Mouse (Mus musculus): ENCODE results near the gene Artn. TPM values are rescaled to one million over a fixed set of nuclear protein-coding genes. Genes with fewer than 3 reads are reported as not detected.
A peak's percentile ranks its signal among the peaks of the same experiment; 100 is the strongest.

Gene Artn
- polyA plus RNA-seq, 1 experiment from 2014 or later, result 6.9 TPM

DNA sequence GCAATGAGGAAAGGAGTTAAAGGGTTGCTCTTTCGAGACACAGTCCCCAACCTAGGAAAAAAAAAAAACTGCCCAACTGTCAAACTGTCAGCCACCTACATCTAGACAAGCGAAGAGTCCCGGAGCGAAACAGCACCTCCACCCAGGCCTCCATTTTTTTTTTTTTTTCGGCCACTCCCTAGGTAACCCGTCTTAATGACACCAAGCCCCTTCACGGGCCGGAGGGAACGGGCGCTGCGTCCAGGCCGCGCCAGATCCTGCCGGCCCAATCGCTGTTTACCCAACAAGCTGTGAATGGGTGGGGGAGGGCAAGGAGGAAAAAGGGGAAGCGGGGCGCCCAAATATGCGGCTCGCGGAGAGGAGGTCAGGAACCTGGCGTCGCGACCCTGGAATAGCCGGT lies 42.9 kb downstream of the Artn start:
- peak overlapping the region; percentile 96 for H3K4me3 ChIP-seq (replicated peaks)
- peak overlapping the region; percentile 66 for H3K27ac ChIP-seq
- no peaks in the 10 kb centered on the region for H3K27me3 ChIP-seq (replicated peaks)
- WGBS, result 2% methylated on average over 24 of the region's 24 CpGs
- H3K9ac ChIP-seq, result peak overlapping the region; percentile 76
- peaks cover 41% of the 10 kb centered on the region for H3K4me1 ChIP-seq
- H3K9me3 ChIP-seq, result no peaks in the 10 kb centered on the region
- peaks cover 29% of the 10 kb centered on the region; the same call in 1 of the 2 replicates for H3K36me3 ChIP-seq
- no peak for ATAC-seq (ENCODE audit: insufficient read depth, low FRiP score, low read depth)
- H3K4me2 ChIP-seq, result peak overlapping the region; percentile 93

DNA sequence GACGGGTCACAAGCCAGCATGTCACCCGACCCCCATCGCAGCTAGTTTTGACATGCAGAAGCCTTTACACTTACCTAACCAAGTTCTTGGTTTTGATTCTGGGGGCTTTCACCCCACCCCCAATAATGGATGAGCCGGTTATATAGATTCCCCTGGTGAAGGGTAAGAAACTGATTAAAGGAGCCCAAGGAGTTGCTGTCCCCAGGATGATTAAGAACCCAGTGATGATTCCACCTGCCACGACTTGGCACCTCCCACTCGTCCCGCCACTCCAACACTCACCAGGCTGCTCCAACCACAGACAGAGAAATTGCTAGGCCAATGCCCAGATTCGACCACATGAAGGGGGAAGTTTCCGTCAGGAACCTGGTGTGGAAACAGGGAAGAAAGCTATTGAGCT lies 43.6 kb downstream of the Artn start:
- ATAC-seq (ENCODE audit: insufficient read depth, low FRiP score, low read depth), result no peak
- H3K27ac ChIP-seq, result no peak overlapping the region
- H3K9ac ChIP-seq, result no peak overlapping the region
- peak overlapping the region; percentile 93 for H3K4me2 ChIP-seq
- H3K4me1 ChIP-seq, result peaks cover 38% of the 10 kb centered on the region
- 82% methylated on average over 9 of the region's 9 CpGs for WGBS
- H3K36me3 ChIP-seq, result peaks cover 29% of the 10 kb centered on the region; the same call in 1 of the 2 replicates
- H3K27me3 ChIP-seq (replicated peaks), result no peaks in the 10 kb centered on the region
- H3K4me3 ChIP-seq (replicated peaks), result peak overlapping the region; percentile 96
- no peaks in the 10 kb centered on the region for H3K9me3 ChIP-seq

DNA sequence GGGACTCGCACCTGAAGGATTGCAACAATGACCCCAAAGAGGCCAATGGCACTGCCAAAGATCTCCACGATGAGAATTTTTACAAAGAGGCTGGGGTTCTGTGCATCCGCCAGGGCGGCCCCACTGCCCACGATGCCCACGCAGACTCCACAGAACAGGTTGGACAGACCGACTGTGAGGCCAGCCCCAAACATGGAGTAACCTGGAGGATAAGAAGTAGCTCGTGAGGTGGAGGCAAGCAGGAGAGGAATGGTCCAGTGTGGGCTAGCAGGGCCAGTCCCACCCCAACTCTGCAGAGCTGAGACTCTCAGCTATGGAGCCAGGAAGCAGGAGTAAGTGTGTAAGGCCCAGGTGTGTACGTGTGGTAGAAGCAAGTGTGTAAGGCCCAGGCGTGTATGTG lies 44.5 kb downstream of the Artn start:
- H3K27me3 ChIP-seq (replicated peaks), result no peaks in the 10 kb centered on the region
- no peak overlapping the region for H3K27ac ChIP-seq
- ATAC-seq (ENCODE audit: insufficient read depth, low FRiP score, low read depth), result no peak
- H3K4me3 ChIP-seq (replicated peaks), result no peak overlapping the region
- no peaks in the 10 kb centered on the region for H3K9me3 ChIP-seq
- H3K4me1 ChIP-seq, result peaks cover 36% of the 10 kb centered on the region
- no peak overlapping the region for H3K9ac ChIP-seq
- peaks cover 23% of the 10 kb centered on the region; the same call in 1 of the 2 replicates for H3K36me3 ChIP-seq
- WGBS, result 94% methylated on average over 10 of the region's 10 CpGs
- no peak overlapping the region for H3K4me2 ChIP-seq

DNA sequence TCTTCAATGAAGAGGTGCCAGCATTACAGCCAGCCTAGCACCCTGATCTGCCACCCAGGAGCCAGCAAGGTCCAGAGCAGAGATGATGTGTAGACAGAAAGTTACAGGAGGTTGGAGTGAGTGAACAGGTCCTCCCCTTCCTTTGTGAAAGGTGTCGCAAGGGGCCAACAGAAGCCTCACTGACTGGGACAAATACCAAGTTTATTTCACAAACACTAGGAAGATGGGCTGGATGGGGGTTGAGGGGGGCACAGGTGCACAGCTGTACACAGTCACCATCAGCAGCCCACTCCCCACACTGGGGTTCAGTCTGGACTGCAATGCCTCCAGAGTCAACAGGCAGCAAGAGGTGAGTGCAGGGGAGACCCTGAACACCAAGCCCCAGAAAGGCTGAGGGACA lies 45.4 kb downstream of the Artn start:
- H3K27ac ChIP-seq, result no peak overlapping the region
- peaks cover 36% of the 10 kb centered on the region for H3K4me1 ChIP-seq
- H3K9me3 ChIP-seq, result no peaks in the 10 kb centered on the region
- H3K4me3 ChIP-seq (replicated peaks), result no peak overlapping the region
- no peak for ATAC-seq (ENCODE audit: insufficient read depth, low FRiP score, low read depth)
- no peak overlapping the region for H3K9ac ChIP-seq
- no peaks in the 10 kb centered on the region for H3K27me3 ChIP-seq (replicated peaks)
- WGBS, result 83% methylated on average over 1 of the region's 1 CpGs
- 0 out of 2 replicates have a peak, but pooled peaks cover 19% of the 10 kb centered on the region for H3K36me3 ChIP-seq
- H3K4me2 ChIP-seq, result peak overlapping the region; percentile 91

DNA sequence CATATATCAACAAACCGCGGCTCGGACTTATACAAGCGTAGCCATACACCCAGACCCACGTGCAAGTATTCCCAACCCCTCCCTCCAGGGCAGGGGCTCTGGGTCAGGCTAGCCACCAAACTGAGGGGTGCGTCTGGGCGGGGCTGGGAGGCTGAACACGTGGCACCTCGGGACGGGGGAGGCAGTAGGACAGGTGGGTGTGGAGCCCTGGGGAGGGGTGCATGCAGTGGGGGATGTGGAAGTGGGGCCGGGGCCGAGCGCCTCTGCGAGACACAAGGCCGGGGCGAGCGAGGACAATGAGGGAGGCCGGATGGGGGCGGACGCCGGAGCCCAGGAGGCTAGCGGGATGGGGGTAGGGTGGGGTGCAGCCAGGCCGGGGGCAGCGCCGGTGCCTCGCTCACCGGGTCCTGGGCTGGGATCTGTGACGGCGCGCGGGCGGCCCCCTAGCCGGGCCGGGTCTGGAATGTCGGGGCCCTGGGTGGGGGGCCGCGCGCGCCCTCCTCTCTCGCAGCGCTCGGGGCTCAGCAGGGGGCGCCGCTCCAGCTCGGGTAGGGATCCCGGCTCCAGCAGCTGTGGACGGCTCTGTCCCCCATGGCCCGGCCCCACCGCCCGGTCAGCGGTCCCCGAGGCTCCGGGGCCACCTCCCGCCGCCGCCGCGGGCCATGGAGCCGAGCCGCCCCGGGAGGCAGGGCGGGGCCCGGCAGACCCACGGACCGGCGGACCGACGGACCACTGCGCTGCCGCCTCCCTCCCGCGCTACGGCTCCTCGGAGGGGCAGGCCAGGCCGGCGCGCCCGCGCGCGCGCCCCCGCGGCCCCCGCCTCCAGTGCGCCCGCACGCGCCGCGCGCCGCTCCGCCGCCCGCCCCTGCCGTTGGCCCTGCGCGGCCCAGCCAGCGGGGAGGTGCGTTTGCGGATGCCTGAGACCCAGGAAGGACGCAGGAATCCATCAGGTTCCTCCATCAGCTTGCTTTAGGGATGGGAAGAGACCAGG lies 46.6 kb downstream of the Artn start, which contains the start of gene B4galt2:
TSS of gene B4galt2 (minus strand) at position 787 of the 991 bp plus-strand sequence.
- H3K36me3 ChIP-seq, result 0 out of 2 replicates have a peak, but pooled peaks cover 17% of the 10 kb centered on the region
- peaks cover 36% of the 10 kb centered on the region for H3K4me1 ChIP-seq
- H3K4me2 ChIP-seq, result peak within 1 kb of the TSS; percentile 91
- peak within 1 kb of the TSS; percentile 74 for H3K9ac ChIP-seq
- 2% methylated on average over 50 of the region's 103 CpGs for WGBS
- H3K9me3 ChIP-seq, result no peaks in the 10 kb centered on the region
- H3K27ac ChIP-seq, result peak within 1 kb of the TSS; percentile 48
- peak; percentile 37; the same call in 1 of the 2 replicates for ATAC-seq (ENCODE audit: insufficient read depth, low FRiP score, low read depth)
- peak within 1 kb of the TSS; percentile 78 for H3K4me3 ChIP-seq (replicated peaks)
- H3K27me3 ChIP-seq (replicated peaks), result no peaks in the 10 kb centered on the region

DNA sequence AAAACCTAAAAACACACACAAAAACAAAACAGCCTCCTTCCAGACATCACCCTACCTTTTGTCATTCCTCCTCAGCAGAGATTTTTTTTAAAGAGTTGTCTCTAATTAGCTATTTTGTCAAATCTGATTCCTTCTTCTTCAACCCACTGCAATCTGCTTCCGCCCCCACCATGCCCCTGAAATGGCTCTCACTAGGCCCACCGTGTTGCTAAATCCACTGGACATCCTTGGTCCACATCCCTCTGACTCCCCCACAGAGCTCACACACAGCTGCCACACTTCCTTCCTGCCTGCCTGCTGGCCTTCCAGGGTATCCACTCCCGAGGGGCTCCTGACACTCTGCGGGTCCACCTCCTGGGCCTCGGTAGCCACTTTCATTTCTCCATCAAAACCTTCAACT lies 50.9 kb downstream of the Artn start:
- WGBS, result 75% methylated on average over 5 of the region's 5 CpGs
- Histone ChIP-seq H3K4me3 (replicated peaks) (no peak overlapping the region), H3K9ac (no peak overlapping the region), H3K27ac (no peak overlapping the region), H3K36me3 (peaks cover 11% of the 10 kb centered on the region; the same call in 1 of the 2 replicates), H3K4me2 (no peak overlapping the region), H3K27me3 (replicated peaks) (no peaks in the 10 kb centered on the region), H3K4me1 (peaks cover 15% of the 10 kb centered on the region), H3K9me3 (no peaks in the 10 kb centered on the region)
- no peak for ATAC-seq (ENCODE audit: insufficient read depth, low FRiP score, low read depth)

DNA sequence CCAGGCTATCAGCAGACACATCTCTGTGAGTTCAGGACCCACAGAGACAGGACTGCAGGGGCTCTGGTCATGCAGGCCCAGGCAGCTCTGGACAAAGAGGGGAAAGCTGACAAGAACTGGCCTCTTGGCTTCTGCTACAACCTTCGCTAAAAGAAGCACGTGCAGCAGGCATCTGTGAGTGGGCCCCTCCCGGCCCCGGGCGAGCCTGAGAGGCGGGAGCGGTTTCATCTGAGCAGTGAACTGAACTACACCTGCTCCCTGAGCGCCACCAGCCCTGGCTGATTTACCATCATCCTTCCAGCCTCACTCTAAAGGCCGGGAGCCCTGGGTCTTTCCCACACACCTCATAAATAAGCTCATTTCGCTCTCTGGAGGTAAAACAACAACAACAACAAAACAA lies 51.3 kb downstream of the Artn start:
- peaks cover 11% of the 10 kb centered on the region; the same call in 1 of the 2 replicates for H3K36me3 ChIP-seq
- H3K4me1 ChIP-seq, result peaks cover 11% of the 10 kb centered on the region
- no peak for ATAC-seq (ENCODE audit: insufficient read depth, low FRiP score, low read depth)
- H3K4me3 ChIP-seq (replicated peaks), result no peak overlapping the region
- no peak overlapping the region for H3K27ac ChIP-seq
- H3K9me3 ChIP-seq, result no peaks in the 10 kb centered on the region
- no peak overlapping the region for H3K4me2 ChIP-seq
- H3K9ac ChIP-seq, result no peak overlapping the region
- WGBS, result 62% methylated on average over 10 of the region's 10 CpGs
- no peaks in the 10 kb centered on the region for H3K27me3 ChIP-seq (replicated peaks)

Other genes with a start within 250 kb of the Artn start
- gene Dmap1, start 247.5 kb downstream of the Artn start, polyA plus RNA-seq (2015; fragmentation: Nextera tagmentation; extraction: Ambion mirVana), result 47.2 and 50.7 TPM in 2 replicates
- gene Gm12845, start 205.4 kb downstream of the Artn start, polyA plus RNA-seq (2015; fragmentation: Nextera tagmentation; extraction: Ambion mirVana), result not detected in 2 replicates
- gene Klf17, start 164.1 kb downstream of the Artn start, polyA plus RNA-seq (2015; fragmentation: Nextera tagmentation; extraction: Ambion mirVana), result 0.05 TPM in 1 of 2 replicates, not detected in the other
- 14.2 and 15.0 TPM in 2 replicates for gene Slc6a9, start 95.3 kb downstream of the Artn start, polyA plus RNA-seq (2015; fragmentation: Nextera tagmentation; extraction: Ambion mirVana)
- gene Ccdc24, start 57.2 kb downstream of the Artn start, polyA plus RNA-seq (2015; fragmentation: Nextera tagmentation; extraction: Ambion mirVana), result 0.94 and 2.3 TPM in 2 replicates
- 16.6 and 17.9 TPM in 2 replicates for gene B4galt2, start 46.3 kb downstream of the Artn start, polyA plus RNA-seq (2015; fragmentation: Nextera tagmentation; extraction: Ambion mirVana)
- 214 and 232 TPM in 2 replicates for gene Atp6v0b, start 42.4 kb downstream of the Artn start, polyA plus RNA-seq (2015; fragmentation: Nextera tagmentation; extraction: Ambion mirVana)
- gene Dph2, start 37.7 kb downstream of the Artn start, polyA plus RNA-seq (2015; fragmentation: Nextera tagmentation; extraction: Ambion mirVana), result 16.6 and 16.7 TPM in 2 replicates
- 37.5 and 42.9 TPM in 2 replicates for gene Ipo13, start 14.8 kb downstream of the Artn start, polyA plus RNA-seq (2015; fragmentation: Nextera tagmentation; extraction: Ambion mirVana)
- gene St3gal3, start 205.2 kb upstream of the Artn start, polyA plus RNA-seq (2015; fragmentation: Nextera tagmentation; extraction: Ambion mirVana), result 6.4 and 8.0 TPM in 2 replicates